24 mouse cellular contexts compared by ENCODE assay signal in the genomic region with DNA sequence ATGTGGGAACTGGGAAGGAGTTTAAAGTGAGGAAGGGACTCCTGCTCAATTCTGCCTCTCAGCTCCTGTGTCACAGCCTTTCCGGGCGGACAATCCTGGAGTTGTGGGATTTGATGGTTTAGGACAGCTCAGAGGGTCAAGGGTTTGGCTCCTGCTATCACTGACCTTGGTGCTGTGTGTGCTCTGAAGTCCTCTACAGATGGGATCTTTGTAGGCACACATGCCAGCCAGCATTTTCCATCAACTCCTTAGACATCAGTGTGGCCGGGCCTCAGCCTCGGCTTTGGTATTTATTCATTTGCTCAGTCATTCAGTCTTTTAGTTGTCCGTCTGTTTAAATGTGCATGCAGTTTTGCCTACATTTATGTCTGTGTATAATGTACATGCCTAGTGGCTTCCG.
"Had no signal": no experiment of that assay in that cellular context is flagged by ENCODE, and none has a peak within 500 bp of the region (broad histone marks: within the 10 kb centered on the region; RNA-seq: fewer than 3 reads in every experiment).

No protein-coding gene starts in this region.

- H3K4me3 ChIP-seq: embryonic facial prominence, embryonic 10.5 days; embryonic facial prominence, embryonic 12.5 days; embryonic facial prominence, embryonic 13.5 days; embryonic facial prominence, embryonic 15.5 days; erythroblast, embryonic 14.5 days; forebrain, embryonic 10.5 days; forebrain, embryonic 12.5 days; forebrain, embryonic 13.5 days; forebrain, embryonic 15.5 days; gastrocnemius, adult 2 months; heart, adult 2 months; heart, embryonic 10.5 days had no signal

- DNase-seq: cerebellum, adult 9-11 months; cerebellum, postnatal 10 days; cerebellum, postnatal 14 days; cerebellum, postnatal 25 days; cerebellum, postnatal 36 days; embryo, embryonic 11 days; forebrain, postnatal 0 days; gastrocnemius, adult 2 months; gastrocnemius, postnatal 10 days; gastrocnemius, postnatal 14 days; gastrocnemius, postnatal 25 days; gastrocnemius, postnatal 36 days; heart, adult 18-20 months; heart, adult 2 months had no signal

- H3K27ac ChIP-seq: embryonic facial prominence, embryonic 10.5 days; embryonic facial prominence, embryonic 12.5 days; embryonic facial prominence, embryonic 13.5 days; embryonic facial prominence, embryonic 15.5 days; forebrain, embryonic 10.5 days; forebrain, embryonic 12.5 days; forebrain, embryonic 13.5 days; forebrain, embryonic 15.5 days; gastrocnemius, adult 2 months; heart, adult 2 months; heart, embryonic 10.5 days had no signal

- H3K36me3 ChIP-seq: embryonic facial prominence, embryonic 10.5 days; embryonic facial prominence, embryonic 12.5 days; embryonic facial prominence, embryonic 13.5 days; embryonic facial prominence, embryonic 15.5 days; forebrain, embryonic 10.5 days; forebrain, embryonic 12.5 days; forebrain, embryonic 15.5 days; heart, embryonic 10.5 days had no signal

- H3K27me3 ChIP-seq: embryonic facial prominence, embryonic 12.5 days; embryonic facial prominence, embryonic 13.5 days; embryonic facial prominence, embryonic 15.5 days; forebrain, embryonic 12.5 days; forebrain, embryonic 13.5 days; forebrain, embryonic 15.5 days had no signal
